Mouse (Mus musculus) activated CD4-positive, CD25-positive, alpha-beta regulatory T cell, adult 9 weeks (primary cell): ENCODE results near the gene Tatdn2. TPM values are rescaled to one million over a fixed set of nuclear protein-coding genes. Genes with fewer than 3 reads are reported as not detected.

ENCODE experiments used
- polyA plus RNA-seq: library from polyadenylated mRNA; unstranded; fragments of 100-300 nt; shearing (Covaris generic); gene quantifications from one replicate; pipeline ENCODE4 v1.2.1, GENCODE M21; 2017

Gene Tatdn2
- 2.2 TPM for polyA plus RNA-seq

GRCm38 (mm10) chr6:113696582-113697221, at the start of gene Tatdn2:
Gene Tatdn2 (plus strand): TSS chr6:113697050.

GRCm38 (mm10) chr6:113719878-113720277, 23.0 kb downstream of the Tatdn2 start, which contains the start of gene Ghrl:
Gene Ghrl (minus strand): TSS chr6:113719880.

DNA sequence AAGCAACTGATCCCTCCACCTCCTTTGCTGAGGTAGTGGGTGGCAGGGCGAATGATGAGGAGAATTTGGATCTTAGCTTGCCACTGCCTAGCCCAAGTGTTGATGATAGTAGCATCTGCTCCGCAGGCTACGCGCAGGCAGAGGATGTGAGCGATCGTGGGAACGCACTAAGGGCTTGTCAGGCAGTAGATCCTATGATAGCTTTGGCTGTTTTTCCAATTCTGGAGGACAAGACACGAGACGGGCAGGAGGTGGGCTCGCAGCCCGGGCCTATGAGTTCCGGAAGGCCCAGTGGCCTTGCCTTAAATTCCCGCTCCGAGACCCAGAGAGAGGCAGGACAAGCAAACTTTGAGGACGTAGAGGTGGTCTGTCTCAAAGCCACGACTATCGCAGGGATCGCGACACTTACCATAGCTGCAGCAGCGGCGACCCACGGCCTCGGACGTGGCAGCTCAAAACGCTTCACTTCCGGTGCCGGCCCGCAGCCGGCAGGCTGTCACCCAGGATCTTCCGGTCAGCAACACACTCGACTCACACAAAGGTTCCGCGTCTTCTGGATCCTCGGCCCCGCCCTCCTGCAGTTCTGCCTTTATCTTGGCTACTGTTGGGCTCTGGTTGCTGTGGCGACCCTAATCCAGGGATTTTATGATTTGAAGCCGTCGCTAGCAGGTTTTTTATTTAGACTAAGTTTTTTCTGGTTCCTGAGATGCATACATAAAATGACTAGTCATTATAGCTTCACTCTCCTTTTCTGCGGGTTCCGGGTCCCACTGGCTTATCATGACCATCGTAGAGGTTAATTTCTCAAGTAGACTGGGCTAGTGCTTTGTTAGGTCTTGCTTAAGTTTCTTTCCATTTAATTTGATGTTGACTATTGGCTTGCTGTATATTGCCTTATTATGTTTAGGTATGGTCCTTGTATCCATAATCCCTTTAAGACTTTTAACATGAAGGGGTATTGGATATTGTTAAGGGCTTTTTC, 43.7 kb downstream of the Tatdn2 start, which contains the start of gene Sec13:
TSS of gene Sec13 (minus strand) at position 508 of the 982 bp plus-strand sequence.

Other genes with a start within 250 kb of the Tatdn2 start
- not detected for gene Il17re, start 238.6 kb upstream of the Tatdn2 start, polyA plus RNA-seq
- 0.26 TPM for gene Il17rc, start 225.6 kb upstream of the Tatdn2 start, polyA plus RNA-seq
- 12.7 TPM for gene Creld1, start 213.8 kb upstream of the Tatdn2 start, polyA plus RNA-seq
- gene Prrt3, start 195.1 kb upstream of the Tatdn2 start, polyA plus RNA-seq, result 0.33 TPM
- gene Emc3, start 165.4 kb upstream of the Tatdn2 start, polyA plus RNA-seq, result 104 TPM
- gene Fancd2, start 165.4 kb upstream of the Tatdn2 start, polyA plus RNA-seq, result 2.4 TPM
- not detected for gene Fancd2os, start 96.3 kb upstream of the Tatdn2 start, polyA plus RNA-seq
- 279 TPM for gene Brk1, start 92.3 kb upstream of the Tatdn2 start, polyA plus RNA-seq
- gene Vhl, start 73.1 kb upstream of the Tatdn2 start, polyA plus RNA-seq, result 31.9 TPM
- gene Irak2, start 58.6 kb upstream of the Tatdn2 start, polyA plus RNA-seq, result 64.7 TPM
- not detected for gene Ghrl, start 22.8 kb downstream of the Tatdn2 start, polyA plus RNA-seq
- 184 TPM for gene Sec13, start 43.7 kb downstream of the Tatdn2 start, polyA plus RNA-seq